Mouse (Mus musculus): Measurements from ENCODE around the gene Farp1. TPM values are rescaled to one million over a fixed set of nuclear protein-coding genes. Genes with fewer than 3 reads are reported as not detected.
A peak's percentile ranks its signal among the peaks of the same experiment; 100 is the strongest.

Farp1 gene
- polyA plus RNA-seq, 1 experiment: 29.2 TPM

DNA sequence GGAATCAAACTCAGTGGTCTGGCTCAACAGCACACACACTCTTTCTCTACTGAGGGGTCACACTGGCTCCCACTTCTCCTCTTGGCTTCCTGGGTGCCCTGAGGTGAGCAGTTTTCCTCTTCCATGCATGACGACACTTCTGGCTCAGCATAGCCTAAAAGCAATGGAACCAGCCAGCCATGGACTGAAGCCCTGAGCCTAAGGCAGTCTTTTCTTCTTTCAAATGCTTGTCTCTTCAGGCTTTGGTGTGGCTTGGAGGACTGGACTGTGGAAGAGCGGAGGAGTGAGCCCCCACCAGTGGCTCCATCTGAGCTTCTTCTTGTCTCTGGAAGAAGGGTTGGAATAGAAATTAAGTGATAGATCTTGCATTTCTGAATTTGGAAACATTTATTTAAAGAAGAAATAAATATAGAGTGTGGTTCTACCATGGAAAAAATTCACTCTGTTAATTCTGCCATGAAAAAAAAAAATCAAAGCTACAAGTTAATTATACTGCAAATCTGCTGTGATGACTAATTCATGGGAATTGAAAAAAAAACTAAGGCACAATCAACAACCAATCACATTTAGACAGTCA lies 19.8 kb upstream of the Farp1 start:
- TF ChIP-seq POLR2A (IDR thresholded peaks at IDR 0.05; ENCODE audit: insufficient read depth, low read length): no peak
- no peak overlapping the region for H3K9ac ChIP-seq (ENCODE audit: low read depth, poor library complexity, severe bottlenecking)
- H3K9me3 ChIP-seq (replicated peaks; ENCODE audit: control insufficient read depth, insufficient read depth, low read length, poor library complexity, severe bottlenecking): peaks cover 19% of the 10 kb centered on the region
- H3K4me3 ChIP-seq (ENCODE audit: low read depth, low read length): no peak overlapping the region
- H3K27ac ChIP-seq (ENCODE audit: insufficient read depth, low read length): no peak overlapping the region
- no peaks in the 10 kb centered on the region for H3K4me1 ChIP-seq (ENCODE audit: control insufficient read depth, insufficient read depth, low read length)
- no peaks in the 10 kb centered on the region for H3K36me3 ChIP-seq (ENCODE audit: control insufficient read depth, insufficient read depth, low read length, poor library complexity, severe bottlenecking)
- no peaks in the 10 kb centered on the region for H3K27me3 ChIP-seq (ENCODE audit: control insufficient read depth, insufficient read depth, low read length, poor library complexity, severe bottlenecking)

DNA sequence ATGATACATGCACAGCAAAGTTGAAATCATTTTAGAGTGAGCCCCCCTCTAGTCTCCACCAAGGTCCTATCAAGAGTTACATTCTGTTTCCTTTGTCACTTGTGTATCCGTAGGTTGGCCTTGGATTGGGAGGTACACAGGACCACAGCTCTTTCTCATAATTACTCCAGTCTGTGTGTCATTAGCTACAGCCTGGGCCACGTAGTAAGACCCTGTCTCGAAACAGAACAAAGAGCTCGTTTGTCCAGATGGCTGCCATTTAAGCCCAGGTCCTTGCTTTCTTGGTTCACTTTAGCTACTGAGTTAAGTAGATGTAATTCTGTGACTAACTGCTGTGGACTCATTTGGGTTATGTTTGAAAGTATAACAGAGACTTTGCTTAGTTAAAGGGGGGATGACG lies 12.6 kb upstream of the Farp1 start:
- H3K36me3 ChIP-seq (ENCODE audit: control insufficient read depth, insufficient read depth, low read length, poor library complexity, severe bottlenecking): no peaks in the 10 kb centered on the region
- H3K27ac ChIP-seq (ENCODE audit: insufficient read depth, low read length): no peak overlapping the region
- H3K27me3 ChIP-seq (ENCODE audit: control insufficient read depth, insufficient read depth, low read length, poor library complexity, severe bottlenecking): no peaks in the 10 kb centered on the region
- no peak overlapping the region for H3K9ac ChIP-seq (ENCODE audit: low read depth, poor library complexity, severe bottlenecking)
- no peaks in the 10 kb centered on the region for H3K9me3 ChIP-seq (replicated peaks; ENCODE audit: control insufficient read depth, insufficient read depth, low read length, poor library complexity, severe bottlenecking)
- no peak overlapping the region for H3K4me3 ChIP-seq (ENCODE audit: low read depth, low read length)
- H3K4me1 ChIP-seq (ENCODE audit: control insufficient read depth, insufficient read depth, low read length): no peaks in the 10 kb centered on the region
- TF ChIP-seq EP300 (IDR thresholded peaks at IDR 0.05; ENCODE audit: insufficient read depth, low read depth, low read length) (no peak), CTCF (IDR thresholded peaks at IDR 0.05; ENCODE audit: low read depth, low read length) (no peak), POLR2A (IDR thresholded peaks at IDR 0.05; ENCODE audit: insufficient read depth, low read length) (no peak)

GRCm38 (mm10) chr14:121025381-121025780 lies 9.6 kb upstream of the Farp1 start:
- Histone ChIP-seq H3K27ac (ENCODE audit: insufficient read depth, low read length) (no peak overlapping the region), H3K36me3 (ENCODE audit: control insufficient read depth, insufficient read depth, low read length, poor library complexity, severe bottlenecking) (no peaks in the 10 kb centered on the region), H3K27me3 (ENCODE audit: control insufficient read depth, insufficient read depth, low read length, poor library complexity, severe bottlenecking) (no peaks in the 10 kb centered on the region), H3K9me3 (replicated peaks; ENCODE audit: control insufficient read depth, insufficient read depth, low read length, poor library complexity, severe bottlenecking) (no peaks in the 10 kb centered on the region), H3K4me1 (ENCODE audit: control insufficient read depth, insufficient read depth, low read length) (no peaks in the 10 kb centered on the region), H3K9ac (ENCODE audit: low read depth, poor library complexity, severe bottlenecking) (no peak overlapping the region), H3K4me3 (ENCODE audit: low read depth, low read length) (no peak overlapping the region)
- TF ChIP-seq POLR2A (IDR thresholded peaks at IDR 0.05; ENCODE audit: insufficient read depth, low read length): no peak
- TF ChIP-seq CTCF (IDR thresholded peaks at IDR 0.05; ENCODE audit: low read depth, low read length): no peak
- no peak for TF ChIP-seq EP300 (IDR thresholded peaks at IDR 0.05; ENCODE audit: insufficient read depth, low read depth, low read length)

DNA sequence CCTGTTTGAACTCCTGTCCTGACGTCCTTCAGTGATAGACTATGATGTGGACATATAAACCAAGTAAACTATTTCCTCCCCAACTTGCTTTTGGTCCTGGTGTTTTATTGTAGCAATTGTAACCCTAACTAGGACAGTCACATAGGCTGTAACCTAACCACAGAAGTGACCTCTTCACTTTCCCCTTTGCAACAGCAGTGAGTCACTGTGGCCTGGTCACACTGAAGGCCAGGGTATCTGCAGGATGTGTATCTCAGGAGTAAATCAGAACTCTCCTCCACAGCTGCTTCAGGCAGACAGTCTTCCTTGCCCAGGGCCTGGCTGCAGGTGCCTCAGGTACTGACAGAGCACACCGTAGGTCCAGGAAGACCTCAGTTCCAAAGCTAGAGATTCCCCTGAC lies 3.6 kb upstream of the Farp1 start:
- Histone ChIP-seq H3K27me3 (ENCODE audit: control insufficient read depth, insufficient read depth, low read length, poor library complexity, severe bottlenecking) (peaks cover 6% of the 10 kb centered on the region; the same call in 1 of the 2 replicates), H3K9me3 (replicated peaks; ENCODE audit: control insufficient read depth, insufficient read depth, low read length, poor library complexity, severe bottlenecking) (no peaks in the 10 kb centered on the region), H3K9ac (ENCODE audit: low read depth, poor library complexity, severe bottlenecking) (no peak overlapping the region), H3K4me1 (ENCODE audit: control insufficient read depth, insufficient read depth, low read length) (no peaks in the 10 kb centered on the region), H3K27ac (ENCODE audit: insufficient read depth, low read length) (no peak overlapping the region), H3K4me3 (ENCODE audit: low read depth, low read length) (no peak overlapping the region), H3K36me3 (ENCODE audit: control insufficient read depth, insufficient read depth, low read length, poor library complexity, severe bottlenecking) (no peaks in the 10 kb centered on the region)
- TF ChIP-seq POLR2A (IDR thresholded peaks at IDR 0.05; ENCODE audit: insufficient read depth, low read length) (no peak), EP300 (IDR thresholded peaks at IDR 0.05; ENCODE audit: insufficient read depth, low read depth, low read length) (no peak), CTCF (IDR thresholded peaks at IDR 0.05; ENCODE audit: low read depth, low read length) (no peak)

DNA sequence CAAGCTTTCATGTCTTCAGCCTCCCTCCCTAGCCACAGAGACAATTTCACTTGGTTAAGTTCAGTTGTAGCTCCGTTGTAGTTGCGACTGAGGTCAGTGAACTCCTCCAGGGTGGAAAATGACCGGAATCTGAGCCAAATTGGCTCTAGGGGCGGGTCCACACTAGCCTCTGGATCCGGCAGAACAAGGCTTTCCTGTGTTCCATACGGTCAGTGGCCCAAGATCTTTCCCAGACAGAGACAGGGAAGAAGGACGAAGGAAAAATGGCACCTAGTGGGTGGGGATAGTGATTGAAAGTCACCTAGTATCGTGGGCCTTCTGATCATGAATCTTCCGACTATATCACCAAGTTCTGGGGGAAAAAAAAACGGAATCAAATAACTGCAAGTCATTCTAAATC lies 475 bp upstream of the Farp1 start:
- no peak for TF ChIP-seq POLR2A (IDR thresholded peaks at IDR 0.05; ENCODE audit: insufficient read depth, low read length)
- no peak for TF ChIP-seq CTCF (IDR thresholded peaks at IDR 0.05; ENCODE audit: low read depth, low read length)
- TF ChIP-seq EP300 (IDR thresholded peaks at IDR 0.05; ENCODE audit: insufficient read depth, low read depth, low read length): no peak
- Histone ChIP-seq H3K27me3 (ENCODE audit: control insufficient read depth, insufficient read depth, low read length, poor library complexity, severe bottlenecking) (peaks cover 12% of the 10 kb centered on the region; the same call in 1 of the 2 replicates), H3K27ac (ENCODE audit: insufficient read depth, low read length) (no peak overlapping the region), H3K4me3 (ENCODE audit: low read depth, low read length) (peak overlapping the region; percentile 65), H3K36me3 (ENCODE audit: control insufficient read depth, insufficient read depth, low read length, poor library complexity, severe bottlenecking) (no peaks in the 10 kb centered on the region), H3K9ac (ENCODE audit: low read depth, poor library complexity, severe bottlenecking) (0 out of 2 replicates have a peak overlapping the region, but pooled peaks have one; percentile 8), H3K4me1 (ENCODE audit: control insufficient read depth, insufficient read depth, low read length) (no peaks in the 10 kb centered on the region), H3K9me3 (replicated peaks; ENCODE audit: control insufficient read depth, insufficient read depth, low read length, poor library complexity, severe bottlenecking) (no peaks in the 10 kb centered on the region)

DNA sequence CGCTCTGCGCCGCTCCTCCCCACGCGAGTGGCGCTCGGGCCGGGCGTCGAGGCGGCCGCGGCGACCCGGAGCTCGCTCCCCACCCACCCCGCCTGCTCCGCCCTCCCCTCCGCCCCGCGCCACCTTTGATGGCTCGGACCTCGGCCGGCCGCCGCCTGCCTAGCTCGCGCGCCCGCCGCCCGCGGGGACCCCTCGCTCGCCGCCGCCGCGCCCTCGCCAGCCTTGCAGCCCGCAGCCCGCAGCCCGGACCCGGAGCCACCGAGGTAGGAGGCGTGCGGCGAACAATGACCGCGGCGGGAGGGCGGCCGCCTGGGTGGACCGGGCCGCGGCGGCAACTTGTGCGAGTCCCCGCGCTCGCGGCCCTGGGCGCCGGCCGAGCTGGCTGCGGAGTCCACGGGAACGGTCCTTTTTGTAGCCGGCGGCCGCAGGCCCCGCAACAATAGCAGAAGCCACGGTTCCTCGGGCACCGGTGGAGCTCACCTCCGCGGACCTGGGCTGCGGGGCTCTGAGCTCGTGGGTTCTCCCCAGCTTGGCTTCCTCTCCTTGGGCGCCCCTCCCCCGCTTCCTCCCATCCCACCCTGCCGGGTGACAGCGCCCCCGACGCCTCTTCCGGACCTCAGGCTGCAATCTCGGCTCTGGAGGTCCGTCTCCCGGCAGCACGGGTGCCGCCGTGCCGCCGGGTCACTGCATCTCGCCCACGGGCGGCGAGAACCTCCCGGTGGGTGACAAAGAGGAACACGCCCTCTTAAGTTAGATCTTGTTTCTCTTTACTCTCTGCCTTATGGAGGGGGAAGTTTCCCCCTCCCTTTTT lies 868 bp downstream of the Farp1 start:
- H3K27ac ChIP-seq (ENCODE audit: insufficient read depth, low read length): no peak overlapping the region
- peaks cover 12% of the 10 kb centered on the region; the same call in 1 of the 2 replicates for H3K27me3 ChIP-seq (ENCODE audit: control insufficient read depth, insufficient read depth, low read length, poor library complexity, severe bottlenecking)
- TF ChIP-seq POLR2A (IDR thresholded peaks at IDR 0.05; ENCODE audit: insufficient read depth, low read length): no peak
- TF ChIP-seq CTCF (IDR thresholded peaks at IDR 0.05; ENCODE audit: low read depth, low read length): no peak
- TF ChIP-seq EP300 (IDR thresholded peaks at IDR 0.05; ENCODE audit: insufficient read depth, low read depth, low read length): no peak
- peak overlapping the region; percentile 70 for H3K4me3 ChIP-seq (ENCODE audit: low read depth, low read length)
- peak overlapping the region; percentile 94 for H3K9ac ChIP-seq (ENCODE audit: low read depth, poor library complexity, severe bottlenecking)
- no peaks in the 10 kb centered on the region for H3K9me3 ChIP-seq (replicated peaks; ENCODE audit: control insufficient read depth, insufficient read depth, low read length, poor library complexity, severe bottlenecking)
- H3K36me3 ChIP-seq (ENCODE audit: control insufficient read depth, insufficient read depth, low read length, poor library complexity, severe bottlenecking): no peaks in the 10 kb centered on the region
- no peaks in the 10 kb centered on the region for H3K4me1 ChIP-seq (ENCODE audit: control insufficient read depth, insufficient read depth, low read length)
